Mouse (Mus musculus) heart, adult 11 months (tissue): ENCODE data around the gene Pigk.

Experiments used
- DNase-seq: peaks from one replicate; pipeline ENCODE4 v3.0.0; 2022

Gene Pigk

GRCm38 (mm10) chr3:152947031-152947640 lies 233.2 kb downstream of the Pigk start:
- no peak for DNase-seq

GRCm38 (mm10) chr3:152948556-152948955 lies 234.7 kb downstream of the Pigk start:
- DNase-seq, result no peak

GRCm38 (mm10) chr3:152949233-152949777 lies 235.4 kb downstream of the Pigk start:
- DNase-seq, result no peak

GRCm38 (mm10) chr3:152950299-152950698 lies 236.4 kb downstream of the Pigk start:
- no peak for DNase-seq

- no peak for DNase-seq
Measured at GRCm38 (mm10) chr3:152950914-152951313, 237.0 kb downstream of the Pigk start.

GRCm38 (mm10) chr3:152951634-152952545 lies 238.0 kb downstream of the Pigk start:
- no peak for DNase-seq

- DNase-seq, result no peak
Measured at GRCm38 (mm10) chr3:152956038-152956437, 242.1 kb downstream of the Pigk start.

- no peak for DNase-seq
Measured at GRCm38 (mm10) chr3:152956771-152957170, 242.9 kb downstream of the Pigk start.

- DNase-seq, result peak; percentile 92
Measured at GRCm38 (mm10) chr3:152958358-152959150, 244.7 kb downstream of the Pigk start.

- DNase-seq, result no peak
Measured at GRCm38 (mm10) chr3:152961855-152962376, 248.0 kb downstream of the Pigk start.

GRCm38 (mm10) chr3:152969774-152970347 lies 256.0 kb downstream of the Pigk start:
- DNase-seq, result no peak

GRCm38 (mm10) chr3:152971373-152971772 lies 257.5 kb downstream of the Pigk start:
- DNase-seq, result no peak

GRCm38 (mm10) chr3:152979481-152980092 lies 265.7 kb downstream of the Pigk start:
- DNase-seq, result peak; percentile 82

GRCm38 (mm10) chr3:152980431-152980830 lies 266.5 kb downstream of the Pigk start:
- DNase-seq, result peak; percentile 79

GRCm38 (mm10) chr3:152980978-152981974 lies 267.4 kb downstream of the Pigk start:
- peak; percentile 84 for DNase-seq

- DNase-seq, result peak; percentile 79
Measured at GRCm38 (mm10) chr3:152981988-152982387, 268.1 kb downstream of the Pigk start, which contains the start of gene St6galnac5. Gene St6galnac5, minus strand, starts transcription at chr3:152982246.

GRCm38 (mm10) chr3:152990787-152991186 lies 276.9 kb downstream of the Pigk start:
- no peak for DNase-seq

GRCm38 (mm10) chr3:152993608-152994007 lies 279.7 kb downstream of the Pigk start:
- no peak for DNase-seq

GRCm38 (mm10) chr3:152998106-152998505 lies 284.2 kb downstream of the Pigk start:
- no peak for DNase-seq

GRCm38 (mm10) chr3:152998901-152999300 lies 285.0 kb downstream of the Pigk start:
- DNase-seq, result no peak
